Mouse (Mus musculus) thymus, postnatal 4 days (tissue): ENCODE data around the gene Pdzrn3.

Experiments used
- DNase-seq: peaks from one replicate; pipeline ENCODE4 v3.0.0; 2021

The Pdzrn3 gene

GRCm38 (mm10) chr6:101187322-101187721 lies 190.4 kb downstream of the Pdzrn3 start:
- no peak for DNase-seq

GRCm38 (mm10) chr6:101186887-101187286 lies 190.8 kb downstream of the Pdzrn3 start:
- DNase-seq: no peak

- no peak for DNase-seq
Observed at GRCm38 (mm10) chr6:101184103-101184785, 193.5 kb downstream of the Pdzrn3 start.

GRCm38 (mm10) chr6:101170699-101171098 lies 207.0 kb downstream of the Pdzrn3 start:
- no peak for DNase-seq

- DNase-seq: no peak
Observed at GRCm38 (mm10) chr6:101153511-101153921, 224.2 kb downstream of the Pdzrn3 start.

- DNase-seq: no peak
Observed at GRCm38 (mm10) chr6:101135368-101135767, 242.3 kb downstream of the Pdzrn3 start.

- no peak for DNase-seq
Observed at GRCm38 (mm10) chr6:101125396-101125795, 252.3 kb downstream of the Pdzrn3 start.

- DNase-seq: no peak
Observed at GRCm38 (mm10) chr6:101108951-101109350, 268.7 kb downstream of the Pdzrn3 start.

GRCm38 (mm10) chr6:101103506-101103905 lies 274.2 kb downstream of the Pdzrn3 start:
- DNase-seq: no peak

GRCm38 (mm10) chr6:101101709-101102654 lies 275.7 kb downstream of the Pdzrn3 start:
- no peak for DNase-seq
